Mouse (Mus musculus) 416B (cell line): Measurements from ENCODE around the gene Zfand4.
A peak's percentile ranks its signal among the peaks of the same experiment; 100 is the strongest.
"Not testable (repeated sequence)": the region's sequence is repeated elsewhere in the genome, so short reads cannot be mapped to it uniquely, and the experiment has no call there.

Source experiments
- DNase-seq: peaks from one replicate; pipeline ENCODE4 v3.0.0; 2011; ENCODE audit warnings: low read depth

Zfand4 gene

DNA sequence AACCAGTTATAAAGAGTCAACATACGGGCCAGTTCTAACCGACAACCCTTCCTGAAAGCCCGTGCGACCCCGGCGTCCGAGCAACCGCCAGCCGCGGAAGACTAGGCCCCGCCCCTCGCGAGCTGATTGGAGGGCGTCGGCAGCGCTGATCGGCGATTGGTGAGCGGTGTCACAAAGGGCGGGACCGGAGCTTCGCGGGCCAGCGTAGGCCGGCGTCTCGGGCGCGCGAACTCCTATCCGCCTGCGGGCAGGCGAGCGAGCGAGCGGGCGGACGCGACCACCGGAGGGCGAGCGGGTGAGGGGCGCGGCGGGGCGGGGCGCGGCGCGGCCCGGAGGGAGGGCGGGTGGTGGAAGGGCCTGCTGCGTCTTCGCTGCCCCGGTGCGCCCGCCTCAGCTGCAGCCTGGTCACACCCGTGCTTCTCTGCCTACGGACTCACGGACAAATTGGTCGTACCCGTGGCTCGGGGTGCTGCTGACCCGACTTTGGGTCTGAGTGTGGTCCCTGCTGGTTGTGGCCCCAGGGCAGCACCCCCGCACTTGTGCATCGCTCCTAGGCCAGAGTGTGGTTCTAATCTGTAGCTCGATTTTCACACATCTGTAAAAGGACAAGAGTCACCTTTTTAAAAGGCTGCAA is at the start of gene Zfand4:
TSS of gene Zfand4 (plus strand) at position 205 of the 634 bp plus-strand sequence.
- peak; percentile 93 for DNase-seq

DNA sequence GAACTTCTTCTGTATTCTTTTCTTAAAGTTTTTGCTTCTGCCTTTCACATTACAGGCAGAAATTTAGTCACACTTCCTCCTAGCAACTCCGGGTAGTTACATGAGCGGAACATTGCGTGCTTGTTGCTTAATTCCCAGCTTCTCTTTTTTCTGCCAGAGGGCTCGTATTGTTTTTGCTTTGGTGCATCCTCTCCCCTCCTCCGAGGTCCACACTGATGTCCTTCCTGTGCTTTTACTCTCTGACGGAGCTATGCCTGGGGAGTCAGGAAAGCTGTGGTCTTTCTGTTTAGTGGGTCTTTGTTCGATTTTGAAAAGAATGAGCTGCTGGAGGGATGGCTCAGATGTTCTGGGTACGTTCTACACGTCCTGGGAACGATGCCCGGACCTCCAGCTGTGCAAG is 36.3 kb upstream of the Zfand4 start:
- peak; percentile 65 for DNase-seq

GRCm38 (mm10) chr6:116228785-116229525 is 35.1 kb upstream of the Zfand4 start:
- DNase-seq, result peak; percentile 63

GRCm38 (mm10) chr6:116234821-116235220 is 29.2 kb upstream of the Zfand4 start:
- not testable (repeated sequence) for DNase-seq

GRCm38 (mm10) chr6:116235336-116235735 is 28.7 kb upstream of the Zfand4 start:
- DNase-seq, result no peak

GRCm38 (mm10) chr6:116238083-116238482 is 25.9 kb upstream of the Zfand4 start:
- DNase-seq, result no peak

DNA sequence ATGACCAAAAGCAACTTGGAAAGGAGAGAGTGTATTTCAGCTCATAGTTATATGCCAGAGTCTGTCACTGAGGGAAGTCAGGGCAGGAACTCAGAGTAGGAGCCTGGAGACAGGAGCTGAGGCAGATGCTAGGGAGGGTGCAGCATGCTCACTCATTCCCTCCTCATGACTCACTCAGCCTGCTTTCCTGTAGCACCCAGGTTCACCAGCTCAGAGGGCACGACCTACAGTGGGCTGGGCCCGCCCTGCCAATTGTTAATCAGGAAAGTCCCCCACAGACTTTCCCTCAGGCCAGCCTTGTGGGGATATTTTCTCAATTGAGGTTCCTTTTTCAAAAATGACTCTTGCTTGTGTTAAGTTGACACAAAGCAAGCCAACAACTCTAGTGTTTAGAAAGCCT is 23.7 kb upstream of the Zfand4 start:
- DNase-seq, result peak; percentile 25

DNA sequence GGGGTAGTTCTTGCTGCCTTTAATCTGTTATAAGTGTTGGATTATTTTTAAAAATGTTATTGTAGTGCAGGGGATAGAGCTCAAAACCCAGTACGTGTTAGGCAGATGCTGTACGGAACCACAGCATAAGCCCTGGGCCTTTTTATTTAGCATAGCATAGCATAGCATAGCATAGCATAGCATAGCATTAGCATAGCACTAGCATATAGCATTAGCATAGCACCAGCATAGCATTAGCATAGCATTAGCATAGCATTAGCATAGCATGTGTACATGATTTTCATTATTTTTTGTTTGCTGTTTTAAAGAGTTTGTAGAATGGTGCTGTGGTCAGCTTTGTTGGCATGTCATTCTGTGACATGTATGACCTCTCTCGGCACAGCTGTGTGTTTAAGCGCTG is 4.4 kb upstream of the Zfand4 start:
- DNase-seq, result no peak

GRCm38 (mm10) chr6:116260481-116260880 is 3.5 kb upstream of the Zfand4 start:
- DNase-seq, result no peak

DNA sequence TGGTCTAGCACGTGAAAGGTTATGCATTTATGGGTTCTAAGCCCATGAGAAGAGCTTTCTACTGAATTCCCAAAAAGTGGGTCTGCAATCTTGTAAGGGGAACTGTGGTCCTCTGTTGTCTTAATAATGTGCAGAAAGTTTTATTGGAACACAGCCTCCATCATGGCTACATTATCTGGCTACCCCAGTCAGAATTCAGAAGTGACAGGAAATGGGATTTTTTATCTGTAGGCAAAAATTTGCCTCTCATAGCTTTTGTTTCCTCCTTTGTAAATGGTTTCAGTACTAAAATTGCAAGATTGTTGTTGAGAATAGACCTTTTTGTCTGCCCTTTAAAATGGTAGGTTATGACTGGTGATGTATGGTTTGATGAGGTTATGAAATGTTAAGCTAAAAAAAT is 1.2 kb upstream of the Zfand4 start:
- no peak for DNase-seq

GRCm38 (mm10) chr6:116264836-116265235 is 814 bp downstream of the Zfand4 start:
- peak; percentile 59 for DNase-seq

DNA sequence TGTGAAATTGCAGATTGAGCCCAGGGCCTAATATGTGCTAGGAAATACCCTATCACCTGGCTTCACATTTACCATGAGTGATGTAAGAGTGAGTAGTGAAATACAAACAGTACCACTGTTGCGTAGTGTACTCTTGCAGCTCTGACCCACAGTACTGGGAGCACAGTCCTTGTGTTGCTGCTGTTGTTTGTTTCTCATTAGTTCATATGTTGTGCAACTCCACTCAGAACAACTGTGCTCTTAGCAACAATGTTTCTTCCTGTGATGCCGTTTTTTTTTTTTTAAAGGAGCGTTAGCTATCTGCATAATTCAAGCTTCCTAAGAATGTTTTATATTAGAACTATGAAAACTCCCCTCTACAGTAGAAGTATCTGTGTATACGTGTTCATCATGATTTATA is 1.6 kb downstream of the Zfand4 start:
- peak; percentile 65 for DNase-seq

- DNase-seq, result peak; percentile 95
Observed at GRCm38 (mm10) chr6:116266273-116267109, 2.5 kb downstream of the Zfand4 start.

DNA sequence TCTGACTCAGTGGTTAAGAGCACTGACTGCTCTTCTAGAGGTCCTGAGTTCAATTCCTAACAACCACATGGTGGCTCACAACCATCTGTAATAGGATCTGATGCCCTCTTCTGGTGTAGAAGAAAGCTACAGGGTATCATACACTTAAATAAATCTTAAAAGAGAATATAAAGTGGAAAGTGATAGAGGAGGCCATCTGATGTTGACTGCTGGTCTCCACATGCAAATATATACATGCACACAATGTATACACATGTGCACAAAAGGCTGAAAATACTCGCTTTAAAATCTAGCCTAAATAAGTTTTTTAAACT is 3.0 kb downstream of the Zfand4 start:
- DNase-seq, result no peak

DNA sequence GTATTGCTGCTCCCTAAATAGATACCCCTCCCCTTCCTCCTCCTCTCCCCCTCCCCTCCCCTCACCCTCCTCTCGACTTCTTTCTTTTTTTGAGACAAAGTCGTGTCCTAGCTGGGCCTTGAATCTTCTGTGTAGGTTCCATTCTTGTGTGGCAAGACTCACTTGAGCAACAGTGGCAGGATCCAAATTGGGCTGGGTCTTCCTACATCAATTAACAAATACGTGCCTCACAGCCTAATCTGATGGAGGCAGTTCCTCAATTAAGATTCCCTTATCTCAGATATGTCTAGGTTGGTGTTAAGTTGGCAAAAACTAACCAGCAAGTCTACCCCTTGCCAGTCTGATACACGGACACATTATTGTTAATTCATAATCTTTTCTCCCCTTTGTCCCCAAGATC is 11.7 kb downstream of the Zfand4 start:
- peak; percentile 57 for DNase-seq

GRCm38 (mm10) chr6:116278679-116279317 is 14.8 kb downstream of the Zfand4 start:
- DNase-seq, result no peak

- peak; percentile 81 for DNase-seq
Observed at GRCm38 (mm10) chr6:116281014-116281413, 17.0 kb downstream of the Zfand4 start.

DNA sequence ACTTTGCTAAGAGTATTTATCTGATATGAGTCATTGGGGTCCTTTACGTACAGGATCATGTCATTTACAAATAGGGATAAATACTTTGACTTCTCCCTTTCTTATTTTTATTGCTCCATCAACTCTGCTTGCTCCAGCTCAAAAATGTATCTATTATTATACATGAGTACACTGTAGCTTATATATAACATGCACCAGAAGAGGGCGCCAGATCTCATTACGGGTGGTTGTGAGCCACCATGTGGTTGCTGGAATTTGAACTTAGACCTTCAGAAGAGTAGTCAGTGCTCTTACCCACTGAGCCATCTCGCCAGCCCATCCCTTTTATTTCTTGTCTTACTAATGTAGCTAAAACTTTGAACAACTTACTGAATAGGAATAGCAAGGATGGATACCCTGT is 18.5 kb downstream of the Zfand4 start:
- DNase-seq, result peak; percentile 66

- no peak for DNase-seq
Observed at GRCm38 (mm10) chr6:116283280-116283679, 19.3 kb downstream of the Zfand4 start.

DNA sequence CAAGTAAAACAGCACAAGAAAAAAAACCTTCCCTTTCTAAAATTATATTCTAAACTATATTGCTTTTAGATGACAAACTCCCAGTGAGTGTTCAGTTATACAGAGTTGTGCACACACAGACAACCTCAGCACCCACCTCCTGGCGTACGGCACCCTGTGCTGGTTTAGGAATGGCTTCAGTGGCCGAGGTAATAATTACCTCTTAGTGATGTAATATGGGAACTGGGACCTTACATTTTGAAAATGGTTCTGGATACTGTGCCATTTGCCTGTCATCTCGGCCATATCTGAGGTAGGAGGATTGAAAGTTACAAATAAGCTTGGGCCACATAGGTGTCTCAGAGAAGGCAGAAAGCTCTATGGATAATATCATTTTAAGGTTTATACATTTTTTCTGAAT is 22.3 kb downstream of the Zfand4 start:
- no peak for DNase-seq

DNA sequence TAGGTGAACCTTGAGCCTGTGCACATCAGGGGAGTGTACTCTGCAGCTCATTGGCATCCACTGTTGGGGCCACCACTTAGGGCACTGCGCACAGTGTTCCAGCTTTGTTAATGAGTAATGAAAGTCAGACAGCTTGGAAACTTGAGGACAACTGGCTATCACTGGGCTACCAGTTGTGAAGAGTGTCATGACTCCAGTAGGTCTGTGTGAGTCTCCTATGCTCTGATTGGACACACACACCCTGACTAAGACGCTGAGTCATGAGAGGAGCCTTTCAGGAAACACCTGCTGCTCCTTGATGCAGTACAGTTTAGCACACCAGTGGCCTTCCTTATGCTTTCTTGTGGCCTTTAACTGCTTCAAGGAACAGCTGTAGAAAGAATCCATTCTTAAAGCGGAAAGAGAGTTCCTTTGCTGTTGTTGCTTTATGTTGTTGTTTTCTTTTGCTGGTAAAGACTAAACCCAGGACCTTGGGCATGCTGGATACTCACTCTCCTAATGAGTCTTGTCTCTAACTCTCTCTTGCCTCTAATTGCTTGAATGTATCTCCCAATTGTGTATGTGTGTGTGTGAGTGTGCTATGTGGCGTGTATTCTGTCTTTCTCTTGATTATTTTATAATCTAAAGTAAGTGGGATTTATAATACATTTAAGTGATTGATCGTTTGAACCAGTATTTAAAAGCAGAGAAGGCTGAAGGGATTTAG is 23.0 kb downstream of the Zfand4 start:
- DNase-seq, result peak; percentile 99

DNA sequence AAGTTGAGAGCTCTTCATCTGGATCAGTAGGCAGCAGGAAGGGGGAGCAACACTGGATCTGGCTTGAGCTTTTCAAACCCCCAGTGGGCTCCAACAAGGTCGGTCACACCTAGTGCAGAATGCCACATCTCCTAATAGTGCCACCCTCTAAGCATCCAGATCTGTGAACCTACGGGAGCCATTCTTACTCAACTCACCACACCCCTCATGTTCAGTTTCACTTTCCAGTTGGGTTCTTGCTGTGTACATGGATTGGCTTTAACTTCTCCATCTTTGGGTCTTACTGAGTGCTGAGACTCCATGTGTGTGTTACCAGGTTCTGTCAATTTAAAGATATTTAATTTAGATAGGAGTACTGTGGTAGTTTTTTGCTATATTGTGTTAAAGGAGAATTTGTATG is 47.4 kb downstream of the Zfand4 start:
- peak; percentile 25 for DNase-seq
